Mouse (Mus musculus) liver, postnatal 0 days (tissue): ENCODE measurements around the gene Slc24a2.

ENCODE experiments used
- CTCF ChIP-seq: sonication (generic); IDR thresholded peaks from 2 replicates; pipeline ENCODE4 v1.5.1; 2016; ENCODE audit warnings: antibody characterized with exemption, low read depth
- EP300 ChIP-seq: IDR thresholded peaks from 2 replicates; pipeline ENCODE4 v1.6.1; 2016; ENCODE audit warnings: antibody characterized with exemption, low read depth, mild to moderate bottlenecking

DNA sequence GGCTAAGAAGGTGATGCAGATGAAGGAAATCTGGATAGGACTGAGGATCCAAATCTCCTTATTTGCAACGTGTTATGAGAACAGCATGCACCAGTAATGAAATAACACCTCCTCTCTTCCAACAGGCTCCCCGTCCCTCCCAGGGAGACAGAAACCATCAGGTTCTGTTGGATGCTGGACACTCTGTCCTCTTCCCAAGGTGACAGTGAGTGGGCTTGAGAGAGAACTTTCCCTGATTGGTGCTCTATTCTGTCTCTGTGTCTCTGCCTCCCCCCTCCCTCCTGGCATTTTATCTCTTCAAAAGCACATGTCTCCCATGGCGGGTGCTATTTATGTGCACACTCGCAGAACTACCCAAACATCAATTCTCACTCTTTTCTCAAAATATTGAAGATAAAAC lies 103.5 kb downstream of the Slc24a2 start:
- TF ChIP-seq CTCF (no peak), EP300 (no peak)
